Mouse (Mus musculus) right cerebral cortex, postnatal 14 days (tissue): ENCODE measurements around the gene Acot5.
"Not testable (repeated sequence)": the region's sequence is repeated elsewhere in the genome, so short reads cannot be mapped to it uniquely, and the experiment has no call there.

ENCODE experiments used
- DNase-seq: peaks from one replicate; pipeline ENCODE4 v3.0.0; 2022

Acot5 gene

DNA sequence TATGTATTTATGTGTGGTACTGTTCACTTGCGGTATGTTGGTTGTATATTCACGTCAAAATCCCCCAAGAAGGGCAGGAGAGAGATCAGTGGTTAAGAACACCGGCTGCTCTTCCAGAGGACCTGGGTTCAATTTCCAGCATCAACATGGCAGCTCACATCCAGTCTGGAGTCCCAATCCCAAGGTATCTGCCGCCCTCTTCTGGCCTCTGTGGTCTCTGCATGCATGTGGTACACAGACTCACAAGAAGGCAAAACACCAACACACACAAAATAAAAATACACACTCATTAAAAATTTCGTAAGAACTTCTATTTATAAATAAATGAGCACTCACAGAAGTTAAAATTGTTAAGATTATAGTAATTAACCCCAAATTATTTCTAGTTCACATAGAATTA lies 5.9 kb upstream of the Acot5 start:
- no peak for DNase-seq

DNA sequence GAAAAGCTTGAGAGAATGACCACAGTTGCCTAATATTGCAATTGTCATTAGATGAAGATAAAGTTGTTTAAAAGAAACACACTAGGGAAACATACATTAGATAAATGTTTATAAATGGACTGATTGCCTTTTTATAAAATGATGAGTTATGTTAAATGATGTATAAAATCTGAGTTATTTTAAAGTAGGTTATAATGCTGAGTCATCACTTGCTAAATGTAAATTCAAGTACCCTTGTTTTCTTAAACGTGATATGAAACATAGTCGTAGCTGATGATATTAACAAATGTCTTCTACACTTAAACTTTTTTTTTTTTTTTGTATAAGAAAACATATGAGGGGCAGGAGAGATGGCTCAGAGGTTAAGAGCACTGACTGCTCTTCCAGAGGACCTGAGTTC lies 5.3 kb upstream of the Acot5 start:
- no peak for DNase-seq

- no peak for DNase-seq
These were observed 4.5 kb upstream of the Acot5 start for GRCm38 (mm10) chr12:84064621-84065020.

DNA sequence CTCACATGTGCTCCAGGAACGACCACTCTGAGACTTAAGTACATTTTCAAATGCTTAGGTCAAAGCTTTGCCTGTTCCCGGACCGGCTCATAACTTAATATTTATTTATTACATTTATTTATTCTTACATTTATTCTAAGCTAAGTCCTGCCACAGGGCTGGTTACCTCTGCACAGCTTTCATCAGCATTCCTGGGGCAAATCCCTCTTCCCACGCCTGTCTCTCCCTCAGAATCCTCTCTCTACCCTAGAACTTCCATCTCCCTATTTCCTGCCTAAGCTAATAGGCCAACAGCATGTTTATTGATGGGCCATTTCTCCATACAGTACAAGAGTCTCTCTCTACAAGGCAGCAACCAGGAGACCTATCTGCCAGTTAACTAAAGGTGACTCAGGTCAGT lies 1.4 kb upstream of the Acot5 start:
- DNase-seq, result no peak

DNA sequence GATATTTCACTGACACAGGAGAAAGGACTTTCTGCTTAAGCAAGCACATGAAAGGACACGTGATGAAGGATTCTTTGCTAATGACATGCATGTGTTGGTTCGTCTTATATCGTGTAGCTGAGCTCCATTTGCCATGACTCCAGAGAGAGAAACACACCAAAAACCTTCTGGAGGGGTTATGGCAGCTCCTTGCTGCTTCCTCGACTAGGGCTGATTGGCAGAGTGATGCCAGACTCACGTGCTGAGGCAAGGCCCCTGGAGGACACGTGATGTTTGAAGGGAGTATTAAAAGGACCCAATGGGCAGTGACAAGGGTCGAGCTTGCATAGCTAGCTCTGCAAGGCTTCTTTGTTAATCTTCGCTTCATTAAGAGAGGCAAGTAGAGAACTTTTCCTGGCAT lies 829 bp upstream of the Acot5 start:
- DNase-seq, result no peak

DNA sequence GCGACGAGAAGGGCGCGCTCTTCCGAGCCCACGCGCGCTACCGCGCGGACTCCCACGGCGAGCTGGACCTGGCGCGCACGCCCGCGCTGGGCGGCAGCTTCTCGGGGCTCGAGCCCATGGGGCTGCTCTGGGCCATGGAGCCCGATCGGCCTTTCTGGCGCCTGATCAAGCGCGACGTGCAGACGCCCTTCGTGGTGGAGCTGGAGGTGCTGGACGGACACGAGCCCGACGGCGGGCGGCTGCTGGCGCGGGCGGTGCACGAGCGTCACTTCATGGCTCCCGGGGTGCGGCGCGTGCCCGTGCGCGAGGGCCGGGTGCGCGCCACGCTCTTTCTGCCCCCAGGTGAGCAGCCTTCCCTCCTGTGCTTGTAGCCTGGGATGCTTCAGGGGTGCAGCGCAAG lies 457 bp downstream of the Acot5 start:
- DNase-seq, result peak; percentile 37

DNA sequence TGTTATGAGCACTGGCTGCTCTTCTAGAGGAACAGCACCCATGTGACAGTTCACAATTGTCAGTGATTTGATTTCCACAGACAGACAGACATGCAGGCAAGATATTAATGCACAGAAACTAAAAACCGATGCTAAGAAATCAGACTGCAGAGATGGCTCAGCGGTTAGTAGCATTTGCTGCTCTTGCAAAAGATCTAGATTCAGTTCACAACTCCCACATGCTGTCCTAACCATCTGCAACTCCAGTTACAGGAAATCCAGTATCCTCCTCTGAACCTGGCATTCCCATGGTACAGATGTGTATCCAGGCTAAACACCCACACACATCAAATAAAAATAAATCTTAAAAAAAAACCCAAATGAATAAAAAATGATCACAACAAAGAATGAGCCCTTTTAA lies 2.6 kb downstream of the Acot5 start:
- no peak for DNase-seq

- DNase-seq, result no peak
These were observed 8.4 kb downstream of the Acot5 start for GRCm38 (mm10) chr12:84077371-84077990.

GRCm38 (mm10) chr12:84083842-84084241 lies 14.7 kb downstream of the Acot5 start:
- DNase-seq, result no peak

GRCm38 (mm10) chr12:84084581-84084980 lies 15.5 kb downstream of the Acot5 start:
- DNase-seq, result no peak

DNA sequence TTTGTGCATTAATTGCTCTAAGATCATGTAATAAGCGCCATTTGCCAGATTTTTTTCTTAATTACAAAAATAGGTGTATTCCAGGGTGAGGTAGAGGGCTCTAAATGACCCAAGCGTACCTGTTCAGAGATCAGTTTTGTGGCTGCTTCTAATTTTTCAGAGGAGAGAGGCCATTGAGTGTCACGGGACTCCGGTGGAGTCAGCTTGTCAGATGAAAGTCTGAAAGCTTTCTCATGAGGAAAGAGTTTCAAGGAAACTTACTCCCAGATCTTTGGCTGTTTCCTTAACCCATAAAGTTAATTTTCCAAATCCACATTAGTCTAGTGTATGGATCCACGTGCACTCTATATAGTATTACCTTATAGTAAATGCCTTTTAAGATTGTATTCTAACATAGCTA lies 25.5 kb downstream of the Acot5 start:
- DNase-seq, result not testable (repeated sequence)

GRCm38 (mm10) chr12:84099605-84100004 lies 30.5 kb downstream of the Acot5 start:
- no peak for DNase-seq

GRCm38 (mm10) chr12:84100071-84100470 lies 30.9 kb downstream of the Acot5 start:
- no peak for DNase-seq

- peak; percentile 40 for DNase-seq
These were observed 31.7 kb downstream of the Acot5 start, which contains the start of gene Acot6 for GRCm38 (mm10) chr12:84100604-84101492. Gene Acot6 (plus strand): TSS chr12:84100654.

GRCm38 (mm10) chr12:84101493-84101845 lies 32.3 kb downstream of the Acot5 start:
- no peak for DNase-seq

DNA sequence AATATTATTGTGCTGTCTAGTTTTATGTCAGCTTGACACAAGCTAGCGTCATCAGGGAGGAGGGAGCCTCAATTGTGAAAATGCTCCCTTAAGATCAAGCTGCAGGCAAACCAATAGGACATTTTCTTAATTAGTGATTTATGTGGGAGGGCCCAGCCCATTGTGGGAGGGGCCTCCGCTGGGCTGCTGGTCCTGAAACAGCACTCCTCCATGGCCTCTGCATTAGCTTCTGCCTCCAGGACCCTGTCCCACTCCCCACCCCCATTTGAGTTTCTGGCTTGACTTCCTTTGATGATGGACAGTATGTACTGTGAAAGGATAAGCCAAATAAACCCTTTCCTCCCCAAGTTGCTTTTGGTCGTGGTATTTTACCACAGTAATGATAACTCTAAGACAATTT lies 37.9 kb downstream of the Acot5 start:
- no peak for DNase-seq

- DNase-seq, result no peak
These were observed 38.6 kb downstream of the Acot5 start for GRCm38 (mm10) chr12:84107692-84108091.

- no peak for DNase-seq
These were observed 40.8 kb downstream of the Acot5 start for GRCm38 (mm10) chr12:84109924-84110323.

GRCm38 (mm10) chr12:84110814-84111213 lies 41.7 kb downstream of the Acot5 start:
- no peak for DNase-seq

DNA sequence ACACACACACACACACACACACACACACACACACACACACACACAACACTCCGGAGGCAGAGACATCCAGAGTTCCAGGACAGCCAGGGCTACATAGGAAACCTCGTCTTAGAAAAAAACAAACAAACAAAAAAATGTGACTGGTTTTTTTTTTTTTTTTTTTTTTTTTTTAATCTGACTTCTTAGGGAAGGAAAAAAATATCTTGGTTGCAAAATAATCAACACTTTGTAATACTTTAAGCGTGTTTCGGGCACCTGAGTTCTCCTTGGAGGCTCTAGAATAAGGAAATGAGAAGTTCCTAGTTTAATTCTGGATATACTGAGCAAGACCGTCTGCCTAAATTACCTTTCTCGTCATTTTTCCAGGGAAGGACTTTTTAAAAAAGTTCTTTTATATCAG lies 44.6 kb downstream of the Acot5 start:
- no peak for DNase-seq

GRCm38 (mm10) chr12:84114153-84114994 lies 45.2 kb downstream of the Acot5 start, which contains the start of gene Dnal1:
Gene Dnal1 (plus strand): TSS chr12:84114366.
- DNase-seq, result peak; percentile 92

DNA sequence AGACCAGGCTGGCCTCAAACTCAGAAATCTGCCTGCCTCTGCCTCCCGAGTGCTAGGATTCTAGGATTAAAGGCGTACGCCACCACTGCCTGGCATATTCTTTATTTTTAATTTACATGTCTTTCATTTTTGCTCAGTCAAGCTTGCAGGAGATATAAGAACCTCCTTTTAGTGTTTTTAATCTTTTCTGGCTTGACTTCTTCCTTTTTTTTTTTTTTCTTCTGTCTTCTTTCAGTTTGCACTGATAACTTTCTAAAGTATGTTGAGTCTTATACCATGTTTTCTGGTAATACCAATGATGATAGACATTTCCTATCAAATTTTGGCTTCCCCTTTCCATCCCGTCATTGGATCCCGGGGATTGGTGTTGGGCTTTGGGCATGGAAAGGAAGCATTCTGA lies 50.5 kb downstream of the Acot5 start:
- DNase-seq, result no peak
